Mouse (Mus musculus) Muller cell, postnatal 12 days (primary cell): ENCODE data around the gene Gpbar1.
"Not testable (repeated sequence)": the region's sequence is repeated elsewhere in the genome, so short reads cannot be mapped to it uniquely, and the experiment has no call there.

Source experiments
- DNase-seq: peaks from one replicate; pipeline ENCODE4 v3.0.0-alpha.2; 2015; ENCODE audit errors: inconsistent ontology term

Gene Gpbar1

DNA sequence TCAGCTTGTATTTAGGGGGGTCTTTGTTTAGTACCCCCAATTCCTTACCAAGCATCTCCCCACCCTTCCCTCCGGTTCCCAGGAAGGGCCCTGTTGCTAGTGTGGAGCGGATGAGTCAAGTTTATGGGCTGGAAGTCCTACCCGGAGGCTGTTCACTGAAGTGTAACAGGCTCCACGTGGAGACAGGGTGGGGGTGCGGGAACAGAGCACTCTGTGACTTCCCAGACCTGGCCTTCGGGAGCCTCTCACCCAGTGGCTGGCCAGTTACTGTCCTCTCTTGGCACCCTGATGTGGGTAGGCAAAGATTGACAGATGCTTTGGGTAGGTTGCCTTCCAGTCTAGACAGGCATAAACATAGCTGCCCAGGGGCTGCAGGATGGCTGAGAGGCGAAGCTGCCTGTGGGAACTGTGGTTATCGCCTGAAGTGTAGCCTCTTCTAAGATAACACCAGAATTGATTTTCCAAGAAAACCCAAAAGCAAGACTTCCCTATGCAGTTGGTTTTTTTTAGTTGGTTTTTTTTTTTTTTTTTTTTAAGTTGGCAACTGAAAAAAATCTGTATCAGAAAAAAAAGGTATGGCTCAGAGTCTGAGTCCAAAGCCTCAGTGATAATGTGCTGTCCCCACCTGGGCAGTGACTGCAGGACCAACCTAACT is 340 bp upstream of the Gpbar1 start:
- DNase-seq = peak; percentile 73

DNA sequence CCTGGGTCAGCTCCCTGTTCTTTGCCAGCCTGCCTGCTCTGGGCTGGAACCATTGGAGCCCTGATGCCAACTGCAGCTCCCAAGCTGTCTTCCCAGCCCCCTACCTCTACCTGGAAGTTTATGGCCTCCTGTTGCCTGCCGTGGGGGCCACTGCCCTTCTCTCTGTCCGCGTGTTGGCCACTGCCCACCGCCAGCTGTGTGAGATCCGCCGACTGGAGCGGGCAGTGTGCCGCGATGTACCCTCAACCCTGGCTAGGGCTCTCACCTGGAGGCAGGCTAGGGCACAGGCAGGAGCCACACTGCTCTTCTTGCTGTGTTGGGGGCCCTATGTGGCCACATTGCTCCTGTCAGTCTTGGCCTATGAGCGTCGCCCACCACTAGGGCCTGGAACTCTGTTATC is 638 bp downstream of the Gpbar1 start:
- DNase-seq = no peak

DNA sequence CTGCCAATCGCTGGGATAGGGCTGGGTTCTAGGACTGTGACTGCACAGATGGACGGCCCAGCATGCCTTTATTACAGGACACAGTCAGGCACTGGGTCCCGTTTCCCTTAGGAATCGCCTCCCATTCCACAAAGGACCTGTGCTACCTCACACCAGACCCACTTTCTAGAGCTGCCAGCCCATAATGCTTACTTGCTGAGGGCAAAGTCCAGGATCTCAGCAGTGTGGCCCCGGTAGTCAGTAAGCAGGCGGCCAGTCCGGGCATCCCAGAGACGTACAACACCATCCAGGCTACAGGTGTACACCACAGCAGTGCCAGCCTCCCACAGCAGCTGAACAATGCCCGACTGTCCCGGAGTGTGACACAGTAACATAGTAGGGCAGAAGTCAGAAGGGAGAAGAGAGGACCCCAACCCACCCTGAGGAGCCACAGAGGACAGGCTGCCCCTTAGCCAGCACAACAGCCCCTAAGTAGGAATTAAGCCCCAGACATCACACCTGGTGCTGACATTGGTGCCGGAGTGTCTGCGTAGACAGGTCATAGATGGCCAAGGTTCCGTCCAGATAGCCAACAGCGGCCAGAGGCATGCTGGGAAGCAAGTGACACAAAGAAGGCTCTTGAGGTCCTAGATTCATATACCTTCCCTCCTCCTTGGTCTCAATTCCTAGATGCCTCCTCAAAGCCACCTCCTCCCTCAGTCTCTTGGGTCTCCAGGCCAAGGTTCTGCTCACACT is 2.4 kb downstream of the Gpbar1 start:
- no peak for DNase-seq

DNA sequence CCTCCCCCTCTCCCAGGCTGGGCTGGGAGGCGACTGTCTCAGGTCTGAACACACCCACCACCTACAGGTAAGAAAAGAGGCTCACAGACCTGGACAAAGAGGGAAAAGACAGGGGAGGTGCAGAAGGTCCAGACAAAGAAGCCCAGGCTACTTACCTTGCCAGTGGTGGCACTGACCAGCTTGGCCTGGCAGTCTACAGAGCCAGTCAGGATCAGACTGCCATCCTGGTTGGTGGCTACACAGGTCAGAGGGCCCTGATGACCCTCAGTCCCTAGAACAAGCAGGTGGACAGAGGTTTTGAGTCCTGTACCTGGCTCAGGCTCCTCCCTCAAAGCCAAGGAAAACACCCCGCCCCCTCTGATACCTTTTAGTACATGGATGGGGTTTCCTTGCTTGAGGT is 3.0 kb downstream of the Gpbar1 start:
- no peak for DNase-seq

DNA sequence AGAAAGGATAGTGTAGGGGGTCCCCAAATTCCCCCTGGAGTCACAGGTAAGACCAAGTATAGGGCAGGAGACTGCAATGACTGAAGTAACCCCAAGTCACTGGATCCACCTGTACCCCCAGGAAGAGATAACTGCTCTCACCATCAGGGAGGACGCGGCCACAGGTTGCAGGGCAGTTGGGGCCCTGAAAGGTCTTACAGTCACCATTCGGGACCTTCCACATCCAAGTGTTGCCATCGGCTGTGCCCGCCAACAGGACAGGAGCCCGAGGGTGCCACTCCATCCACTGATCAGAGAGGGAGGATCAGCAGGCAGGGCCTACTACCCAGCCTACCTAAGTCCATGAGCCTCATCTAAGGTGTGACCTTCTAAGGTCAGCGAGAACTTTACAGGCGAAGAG is 3.5 kb downstream of the Gpbar1 start:
- no peak for DNase-seq

DNA sequence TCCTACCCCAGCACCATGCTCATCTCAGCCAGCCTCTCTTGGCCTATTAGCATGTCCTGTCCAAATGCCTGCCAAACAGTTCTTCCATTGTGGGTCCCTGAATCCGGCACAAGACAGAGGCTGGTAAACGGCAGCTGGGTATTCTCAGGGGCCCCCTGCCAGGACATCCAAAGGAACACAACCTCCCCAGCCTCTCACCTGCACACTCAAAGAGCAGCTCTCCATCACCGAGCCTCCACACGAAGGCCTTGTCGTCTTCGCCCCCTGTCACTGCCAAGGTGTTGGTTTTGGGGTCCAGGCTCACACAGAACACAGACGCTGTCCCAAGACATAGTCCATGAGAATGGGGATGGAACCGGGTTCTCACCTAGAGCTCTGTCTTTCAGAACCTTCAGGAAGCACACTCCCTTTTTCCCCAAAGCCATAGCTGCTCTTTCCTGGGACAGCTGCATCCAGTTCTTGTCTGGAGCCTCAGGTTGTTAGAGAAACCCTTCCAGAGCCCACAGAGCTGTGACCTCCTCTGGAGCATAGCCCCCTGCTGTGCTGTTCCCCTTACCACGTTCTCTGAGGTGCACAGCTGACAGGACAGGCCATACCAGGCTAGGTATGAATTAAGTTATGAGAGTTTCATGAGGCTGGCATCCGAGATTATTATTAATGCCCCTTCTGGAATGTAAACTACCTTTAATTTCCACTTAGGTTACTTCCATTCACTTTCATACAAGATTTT is 4.7 kb downstream of the Gpbar1 start:
- DNase-seq = no peak

DNA sequence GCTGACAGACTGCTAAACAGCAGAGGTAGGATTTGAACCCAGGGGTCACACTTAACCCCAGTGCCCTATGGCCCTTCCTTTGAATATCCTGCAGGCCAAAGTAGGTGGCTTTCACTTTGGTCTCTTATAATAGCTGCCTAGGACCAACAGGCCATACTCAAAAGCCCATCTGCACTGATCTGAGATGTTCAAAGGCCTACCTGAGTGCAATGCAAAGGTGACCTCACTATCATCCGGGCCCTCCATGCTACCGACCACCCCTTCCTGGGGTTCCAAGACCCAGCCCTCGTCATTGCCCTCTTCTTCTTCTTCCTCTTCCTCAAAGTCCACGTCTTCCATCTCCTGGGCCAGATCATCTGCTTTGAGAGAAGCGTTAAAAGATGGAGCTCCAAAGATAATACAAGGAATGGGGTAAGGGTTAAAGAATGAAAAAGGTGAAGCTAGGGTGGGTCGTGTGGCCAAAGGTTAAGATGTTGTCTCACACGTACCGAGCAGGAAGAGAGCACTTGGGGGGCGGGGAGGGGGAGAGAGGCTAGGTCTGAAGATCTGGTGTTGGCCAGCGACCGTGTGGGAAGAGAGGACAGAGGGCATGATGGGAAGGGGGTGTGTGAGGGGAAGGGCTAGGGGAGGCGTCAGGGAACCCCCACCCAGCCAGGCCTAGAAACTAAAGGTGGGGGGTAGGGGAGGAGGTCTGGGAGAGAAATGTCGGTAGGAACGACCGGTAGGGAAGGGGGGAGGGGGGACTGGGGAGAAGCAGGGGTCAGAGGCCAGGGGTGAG is 5.5 kb downstream of the Gpbar1 start:
- peak; percentile 80 for DNase-seq

DNA sequence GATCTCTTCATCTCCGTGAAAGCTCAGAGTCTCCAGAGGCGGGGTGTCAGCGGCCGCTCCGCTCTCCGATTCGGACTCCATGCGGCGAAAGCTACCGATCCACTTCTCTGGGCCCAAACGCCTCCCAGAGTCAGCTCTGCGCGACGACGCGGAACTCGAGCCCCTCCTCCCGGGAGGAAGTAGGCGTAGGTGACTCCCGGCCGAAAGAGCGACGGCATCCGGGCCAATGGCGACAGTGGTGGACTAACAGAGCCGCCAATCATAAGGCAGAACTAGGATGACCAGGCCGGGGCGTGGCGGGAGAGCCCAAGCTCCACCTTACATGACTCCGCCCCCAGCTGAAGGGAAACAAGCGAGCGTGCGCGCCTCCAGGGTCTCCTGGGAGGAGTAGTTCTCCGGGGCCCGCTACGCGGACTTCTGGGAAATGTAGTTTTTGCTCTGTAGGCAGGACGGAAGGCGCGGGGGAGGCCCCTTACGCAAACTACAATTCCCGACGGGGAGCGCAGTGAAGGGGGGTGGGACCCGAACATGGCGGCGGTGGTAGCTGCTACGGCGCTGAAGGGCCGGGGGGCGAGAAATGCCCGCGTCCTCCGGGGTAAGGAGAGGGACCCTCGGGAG is 6.3 kb downstream of the Gpbar1 start, which contains the start of the genes Aamp and Pnkd:
TSS of gene Aamp (minus strand) at position 196 of the 618 bp plus-strand sequence.
TSS of gene Pnkd (plus strand) at position 388 of the 618 bp plus-strand sequence.
- peak; percentile 100 for DNase-seq

DNA sequence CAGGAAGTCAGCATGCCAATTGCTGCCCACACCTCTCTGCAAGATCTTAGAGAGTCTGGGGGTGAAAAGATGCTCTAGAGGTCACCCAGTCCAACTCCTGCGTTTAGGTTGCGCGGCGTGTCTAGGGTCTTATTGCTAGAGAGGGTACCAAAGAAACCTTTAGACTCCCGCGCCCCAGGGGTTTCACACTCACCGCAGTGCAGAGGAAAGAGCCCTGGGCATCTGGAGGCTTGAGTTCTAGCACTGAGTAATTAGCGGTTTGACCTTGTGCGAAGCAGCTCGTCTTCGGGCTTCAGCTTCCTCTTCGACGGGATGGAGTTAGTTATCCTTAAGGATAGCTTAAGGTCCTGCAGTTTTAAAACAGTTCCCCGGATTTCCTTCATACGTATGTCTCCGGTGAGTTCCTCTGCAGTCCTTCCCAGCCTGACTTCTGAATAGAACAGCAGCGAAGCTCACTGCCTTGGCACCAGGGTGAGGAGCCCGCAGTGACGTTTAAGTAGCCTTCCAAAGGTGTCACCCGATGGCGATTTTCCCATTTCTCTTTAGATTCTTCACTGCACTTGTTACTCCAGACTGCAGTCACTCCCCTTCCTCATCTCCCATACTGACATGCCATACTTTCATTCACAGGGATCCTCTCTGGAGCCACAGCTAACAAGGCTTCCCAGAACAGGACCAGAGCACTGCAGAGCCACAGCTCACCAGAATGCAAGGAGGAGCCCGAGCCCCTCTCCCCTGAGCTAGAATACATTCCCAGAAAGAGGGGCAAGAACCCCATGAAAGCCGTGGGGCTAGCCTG is 7.1 kb downstream of the Gpbar1 start:
- DNase-seq = no peak

DNA sequence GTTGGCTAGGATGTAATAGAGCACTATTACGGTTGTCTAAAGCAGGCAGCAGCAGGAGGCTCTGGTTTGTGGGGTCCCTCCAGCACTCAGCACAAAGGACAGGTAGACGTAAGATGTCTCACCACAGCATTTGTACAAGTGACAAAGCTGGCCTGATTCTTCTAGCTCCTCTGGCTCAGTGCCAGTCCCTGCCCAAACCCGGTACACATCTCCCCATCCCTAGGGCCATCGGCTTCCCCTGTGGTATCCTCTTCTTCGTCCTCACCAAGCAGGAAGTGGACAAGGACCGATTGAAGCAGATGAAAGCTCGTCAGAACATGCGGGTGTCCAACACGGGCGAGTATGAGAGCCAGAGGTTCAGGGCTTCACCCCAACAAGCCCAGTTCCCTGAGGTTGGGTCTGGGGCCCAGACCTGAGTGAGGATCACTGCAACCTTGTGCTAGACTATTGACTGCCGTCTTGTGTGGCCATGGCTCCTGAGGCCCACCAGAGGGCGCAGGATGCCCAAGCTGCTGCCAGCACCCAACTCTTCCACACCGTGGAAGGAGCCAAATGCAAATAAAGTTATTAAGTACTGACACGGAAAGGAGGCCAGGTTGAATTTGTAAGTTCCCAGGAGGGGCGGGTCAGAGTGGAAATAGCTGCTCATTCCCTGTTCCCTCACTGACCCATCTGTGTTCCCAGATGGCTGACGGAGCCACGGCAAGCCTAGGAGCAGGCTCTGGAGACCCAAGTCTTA is 8.7 kb downstream of the Gpbar1 start:
- not testable (repeated sequence) for DNase-seq

DNA sequence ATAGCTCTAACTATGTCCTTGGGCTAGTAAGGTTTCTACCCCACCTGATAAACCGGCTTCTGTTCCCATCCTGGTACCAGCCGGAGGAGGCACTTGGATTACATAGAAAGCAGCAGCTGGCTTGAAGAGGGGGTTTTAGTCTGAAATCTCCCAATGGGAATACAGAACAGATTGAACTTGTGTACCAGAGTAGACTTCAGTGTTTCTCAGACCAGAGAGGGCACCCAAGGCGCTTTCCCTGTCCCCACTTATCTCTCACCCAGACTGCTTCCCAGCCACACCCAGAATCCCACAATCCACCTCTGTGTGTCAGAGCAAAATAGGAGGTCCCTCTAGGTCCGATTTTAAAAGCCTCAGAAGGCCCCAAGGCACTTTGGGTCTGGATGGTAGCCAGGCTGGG is 10.0 kb downstream of the Gpbar1 start:
- DNase-seq = no peak

DNA sequence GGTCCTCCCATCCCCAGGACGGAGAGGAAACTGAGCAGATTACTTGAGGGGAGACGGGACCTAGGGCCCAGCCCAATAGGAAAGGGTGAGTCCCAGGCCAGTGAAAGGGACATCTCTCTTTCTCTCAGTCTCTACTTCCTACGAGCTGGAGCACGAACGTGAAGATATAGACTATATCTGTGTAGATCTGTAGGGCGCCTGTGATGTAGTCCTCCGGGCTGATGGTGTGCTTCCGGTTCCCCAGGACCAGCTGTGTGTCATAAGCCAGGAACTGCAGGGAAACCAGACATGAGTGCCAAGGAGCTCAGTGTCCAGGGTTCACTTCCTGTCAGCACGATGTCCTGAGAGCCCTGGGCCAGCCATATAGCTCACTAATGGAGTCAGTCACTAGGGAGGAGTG is 10.9 kb downstream of the Gpbar1 start:
- DNase-seq = no peak

DNA sequence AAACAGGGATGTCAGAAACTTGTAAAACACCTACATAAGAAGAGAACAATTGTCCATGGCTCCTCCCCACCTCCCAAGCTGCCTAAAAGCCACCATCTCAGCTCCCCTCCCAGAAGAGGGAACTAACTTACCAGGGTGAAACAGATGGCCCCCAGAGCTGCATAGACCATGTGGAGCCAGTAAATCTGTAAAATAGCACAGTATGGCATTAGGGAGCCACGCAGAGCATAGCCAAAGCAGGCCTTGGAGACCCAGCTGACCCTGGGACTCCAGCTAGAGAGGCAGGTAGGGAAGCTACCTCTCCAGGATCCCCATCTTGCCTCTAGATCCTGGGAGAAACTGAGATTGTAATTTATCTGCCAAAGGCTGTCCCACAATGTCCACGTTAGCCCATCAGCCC is 11.4 kb downstream of the Gpbar1 start:
- DNase-seq = no peak

DNA sequence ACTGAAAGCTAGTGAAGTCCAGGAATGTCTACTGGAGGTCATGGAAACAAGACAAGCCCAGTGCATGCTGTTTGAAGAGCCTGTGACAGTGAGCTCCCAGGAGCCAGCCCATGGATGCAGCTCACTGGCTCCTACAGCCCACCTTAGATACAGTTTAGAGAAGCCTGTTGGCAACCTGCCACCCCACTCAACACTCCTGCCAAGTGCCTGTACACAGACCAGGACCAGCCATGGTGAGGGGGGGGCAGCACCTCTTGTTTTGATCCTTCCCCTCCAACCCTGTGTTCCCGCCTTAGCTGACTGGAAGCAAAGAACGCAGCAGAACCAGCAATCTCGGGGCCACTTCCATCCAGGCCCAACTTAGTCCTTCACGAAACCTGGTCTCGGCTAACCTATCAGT is 11.8 kb downstream of the Gpbar1 start:
- DNase-seq = no peak

DNA sequence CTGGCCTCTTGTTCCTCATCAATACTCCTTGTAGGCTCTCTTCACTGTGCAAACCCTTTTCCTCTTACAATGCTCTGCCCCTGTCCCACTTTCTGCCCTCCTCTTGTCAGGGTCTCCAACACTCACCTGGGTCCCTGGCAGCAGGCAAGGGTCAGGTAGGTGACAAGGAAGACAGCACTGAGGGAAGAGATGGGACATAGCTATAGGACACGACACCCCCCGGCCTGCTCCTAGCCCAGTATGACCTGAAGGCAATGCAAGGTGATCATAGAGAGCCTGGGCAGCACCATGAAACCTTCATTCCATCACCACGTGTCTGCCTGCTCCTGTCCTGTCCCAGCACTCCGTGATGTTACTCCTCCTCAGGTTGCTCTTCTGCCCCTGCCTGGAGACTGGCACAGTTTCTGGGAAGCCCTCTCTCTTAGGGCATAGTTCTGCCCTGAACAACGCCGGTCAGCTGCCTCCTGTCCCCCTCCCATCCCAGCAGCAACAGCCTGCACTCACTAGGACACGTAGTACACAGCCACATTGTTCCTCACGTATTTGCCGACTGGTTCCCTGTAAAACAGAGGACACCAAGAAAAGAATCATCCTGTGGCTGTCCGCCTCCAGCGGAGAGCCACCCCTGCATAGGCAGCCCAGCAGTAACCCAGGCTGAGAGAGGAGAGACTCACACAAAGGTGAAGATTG is 14.1 kb downstream of the Gpbar1 start:
- DNase-seq = no peak

DNA sequence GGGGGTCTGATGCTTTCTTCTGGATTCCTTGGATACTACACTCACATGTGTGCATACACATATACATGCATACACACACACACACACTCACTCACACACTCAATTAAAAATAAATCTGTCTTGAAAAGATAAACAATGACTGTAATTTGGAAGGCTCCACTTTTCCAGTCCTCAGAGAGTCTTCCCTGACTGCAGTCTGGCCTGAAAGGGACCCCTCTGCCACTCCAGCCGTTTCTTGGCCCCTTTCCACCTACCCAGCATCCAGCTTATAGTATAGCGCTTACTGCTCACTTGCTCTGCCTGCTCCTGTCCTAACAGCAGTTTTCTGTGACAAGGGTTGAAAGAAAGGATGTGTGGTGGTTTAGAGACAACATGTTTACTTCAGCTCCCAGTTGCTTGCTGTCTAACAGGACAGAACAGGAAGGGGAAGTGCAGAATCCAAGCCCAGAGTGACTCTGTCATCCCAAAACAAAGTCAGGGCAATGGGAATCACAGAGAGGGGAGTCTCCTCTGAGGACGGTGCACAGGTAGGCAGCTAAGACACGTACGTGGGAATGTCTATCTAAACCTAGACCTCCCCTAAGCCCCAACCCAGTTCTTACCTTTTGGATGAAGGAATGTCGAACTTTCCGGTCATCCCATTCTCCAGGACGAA is 15.1 kb downstream of the Gpbar1 start:
- DNase-seq = no peak

DNA sequence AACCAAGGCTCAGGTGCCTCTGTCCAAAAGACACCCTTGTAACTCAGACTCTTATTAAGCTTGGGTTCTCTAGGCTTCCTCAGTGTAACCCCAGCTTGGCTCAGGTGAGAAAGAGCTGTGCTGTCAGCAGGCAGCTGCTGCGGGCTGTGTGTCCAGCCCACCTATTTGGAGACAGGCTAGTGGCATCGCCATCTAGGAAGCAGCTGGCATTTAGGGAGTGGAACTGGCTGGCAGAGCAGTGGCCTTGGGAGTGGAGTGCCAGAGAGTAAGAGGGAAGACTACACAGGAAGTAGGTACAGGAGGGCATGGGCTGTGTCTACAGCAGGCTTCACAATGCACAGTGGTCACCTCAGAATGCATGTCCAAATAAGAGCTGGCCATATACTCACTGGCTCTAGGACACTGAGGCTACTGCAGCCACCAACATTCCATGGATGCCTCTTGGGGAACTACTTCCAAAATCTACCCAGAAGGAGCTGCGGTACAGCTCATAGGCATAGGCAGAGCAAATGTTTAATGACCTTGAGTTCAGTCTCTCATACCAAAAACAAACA is 15.8 kb downstream of the Gpbar1 start:
- DNase-seq = peak; percentile 51

DNA sequence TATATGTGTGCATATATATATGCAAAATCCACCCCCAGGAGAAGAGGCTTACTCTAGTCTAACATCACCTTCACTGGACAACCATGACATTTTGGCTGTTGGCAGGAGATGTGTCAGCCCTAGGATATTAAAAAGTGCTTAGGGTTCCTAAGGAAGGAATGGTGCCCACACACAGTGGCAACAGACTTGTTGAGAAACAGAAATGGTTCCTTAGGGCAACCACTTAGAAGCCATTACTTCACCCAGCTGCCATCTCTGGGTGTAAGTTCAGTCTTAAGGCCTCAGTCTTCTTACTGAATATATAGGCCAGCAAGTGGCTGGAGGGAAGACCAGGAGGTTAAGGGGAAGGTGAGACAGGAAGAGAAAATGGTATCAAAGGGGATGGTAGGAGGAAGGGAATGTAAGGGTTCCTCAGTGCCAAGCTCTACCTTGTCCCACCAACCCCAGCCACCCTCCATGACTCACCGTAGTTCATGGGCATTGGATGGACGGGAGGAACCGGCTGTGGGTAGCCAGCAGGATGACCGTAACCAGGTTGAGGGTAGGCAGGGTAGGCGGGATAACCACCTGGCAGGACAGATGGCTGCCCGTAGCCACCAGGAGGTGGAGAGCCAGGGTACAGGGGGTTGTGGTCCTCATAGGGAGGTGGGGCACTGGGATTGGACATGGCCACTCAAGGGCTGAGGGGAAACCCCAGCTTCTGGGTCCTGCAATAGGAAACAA is 16.5 kb downstream of the Gpbar1 start:
- DNase-seq = no peak
